Mouse (Mus musculus) C2C12 (cell line): ENCODE results near the gene Hs3st6.

Experiments used
- CEBPB ChIP-seq: IDR thresholded peaks from one replicate; pipeline ENCODE4 v1.6.1; 2011; ENCODE audit warnings: low read depth, mild to moderate bottlenecking, control low read depth, moderate library complexity
- CTCF ChIP-seq: IDR thresholded peaks from one replicate; pipeline ENCODE4 v1.5.1; 2011; ENCODE audit not compliant: control insufficient read depth, insufficient read depth, insufficient read length
- FOSL1 ChIP-seq: IDR thresholded peaks from one replicate; pipeline ENCODE4 v1.8.0; 2011; ENCODE audit warnings: mild to moderate bottlenecking, low read length; ENCODE audit not compliant: poor library complexity, insufficient read depth, severe bottlenecking
- MAX ChIP-seq: IDR thresholded peaks from one replicate; pipeline ENCODE4 v1.6.1; 2011; ENCODE audit warnings: mild to moderate bottlenecking, control low read depth
- MYOD1 ChIP-seq: IDR thresholded peaks from one replicate; pipeline ENCODE4 v1.6.1; 2011; ENCODE audit warnings: low read depth; ENCODE audit not compliant: control insufficient read depth, insufficient read length
- MYOG ChIP-seq: IDR thresholded peaks from one replicate; pipeline ENCODE4 v1.6.1; 2011; ENCODE audit not compliant: control insufficient read depth, insufficient read length; ENCODE audit errors: extremely low read depth
- USF1 ChIP-seq: IDR thresholded peaks from one replicate; pipeline ENCODE4 v1.6.1; 2011; ENCODE audit warnings: low read depth, mild to moderate bottlenecking, control low read depth, moderate library complexity

DNA sequence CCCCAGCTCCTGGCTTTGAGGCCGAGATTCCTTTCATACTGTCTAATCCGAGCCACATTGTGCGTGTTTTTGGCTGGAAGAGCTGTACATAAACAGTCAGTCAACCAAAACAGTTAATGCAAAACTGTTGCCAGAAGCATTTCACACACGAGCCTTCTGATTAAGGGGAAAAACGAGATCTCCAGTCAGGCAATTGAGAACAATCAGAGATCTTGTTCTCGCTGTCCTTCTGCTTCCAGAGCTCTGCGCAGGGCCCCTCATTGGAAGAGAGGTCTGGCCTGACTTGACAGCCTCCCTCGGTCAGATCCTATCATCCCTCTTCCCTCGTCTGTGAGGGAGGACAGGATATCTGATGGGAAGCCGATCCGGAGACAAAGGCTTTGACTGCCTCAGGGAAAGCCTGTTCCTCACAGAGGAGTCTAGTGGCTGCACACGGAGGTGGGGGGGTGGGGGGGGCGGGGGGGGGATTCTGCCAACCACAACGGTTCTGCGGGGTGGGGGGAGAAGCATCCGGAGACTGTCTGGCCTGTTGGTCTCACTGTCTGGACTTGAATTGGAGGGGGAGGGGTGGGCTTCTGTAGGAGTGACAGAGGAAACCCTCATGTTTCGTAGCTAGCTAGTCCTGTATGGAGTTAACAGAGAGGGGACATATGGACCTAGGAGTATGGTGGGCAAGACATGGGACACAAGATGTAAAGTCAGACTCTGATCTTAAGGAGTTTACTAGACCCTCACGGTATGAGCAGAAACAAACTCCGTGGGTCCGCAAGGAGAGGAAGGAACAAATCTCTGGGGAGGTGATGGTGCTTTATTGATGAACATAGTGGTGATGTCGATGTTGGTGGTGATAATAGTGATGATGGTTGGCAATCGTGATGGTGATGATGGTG is 12.5 kb downstream of the Hs3st6 start:
- TF ChIP-seq CTCF (no peak), MYOG (no peak), CEBPB (no peak), USF1 (no peak), MYOD1 (no peak), FOSL1 (no peak), MAX (no peak)
